Mouse (Mus musculus) heart, postnatal 36 days (tissue): ENCODE data around the gene Plekhb2. TPM values are rescaled to one million over a fixed set of nuclear protein-coding genes. Genes with fewer than 3 reads are reported as not detected.

Experiments
- DNase-seq, 2 experiments: peaks; one replicate each; pipeline ENCODE4 v3.0.0; 2021 to 2022
- intact Hi-C: fragments of 180-260 bp; cut with DNase I; formaldehyde crosslinking; loops from one replicate; pipeline ENCODE4 v1.15.1; 2025
- total RNA-seq, 2 experiments: library from RNA; stranded (reverse); gene quantifications; 2 replicates each; pipeline ENCODE4 v1.2.3; 2021

The Plekhb2 gene
- total RNA-seq, 2 experiments from 2014 or later, result 102 to 117 TPM

- intact Hi-C loops, result no loop called here
- no peak for DNase-seq
Observed at GRCm38 (mm10) chr1:34828528-34829294, 21.1 kb upstream of the Plekhb2 start.

DNA sequence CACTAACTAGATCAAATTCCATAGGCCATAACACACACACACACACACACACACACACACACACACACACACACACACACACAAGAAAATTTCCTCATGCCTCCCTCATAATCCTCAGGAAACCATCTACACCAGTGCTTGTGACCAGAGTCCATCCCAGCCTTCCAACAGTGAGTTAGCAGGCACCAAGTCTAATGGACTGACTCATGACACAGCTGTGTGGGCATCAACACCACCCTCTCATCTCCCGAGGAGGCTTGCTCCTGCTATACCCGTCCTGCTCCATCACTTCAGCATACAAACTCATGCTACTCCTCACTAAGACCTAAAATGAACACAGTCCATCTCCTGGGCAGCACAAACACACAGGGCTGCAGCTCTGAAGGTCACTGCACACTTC lies 18.8 kb upstream of the Plekhb2 start:
- no peak for DNase-seq
- intact Hi-C loops, result no loop called here

- intact Hi-C loops, result no loop called here
- DNase-seq, result no peak
Observed at GRCm38 (mm10) chr1:34831381-34831780, 18.4 kb upstream of the Plekhb2 start.

- intact Hi-C loops, result no loop called here
- no peak for DNase-seq
Observed at GRCm38 (mm10) chr1:34834904-34835303, 14.9 kb upstream of the Plekhb2 start.

DNA sequence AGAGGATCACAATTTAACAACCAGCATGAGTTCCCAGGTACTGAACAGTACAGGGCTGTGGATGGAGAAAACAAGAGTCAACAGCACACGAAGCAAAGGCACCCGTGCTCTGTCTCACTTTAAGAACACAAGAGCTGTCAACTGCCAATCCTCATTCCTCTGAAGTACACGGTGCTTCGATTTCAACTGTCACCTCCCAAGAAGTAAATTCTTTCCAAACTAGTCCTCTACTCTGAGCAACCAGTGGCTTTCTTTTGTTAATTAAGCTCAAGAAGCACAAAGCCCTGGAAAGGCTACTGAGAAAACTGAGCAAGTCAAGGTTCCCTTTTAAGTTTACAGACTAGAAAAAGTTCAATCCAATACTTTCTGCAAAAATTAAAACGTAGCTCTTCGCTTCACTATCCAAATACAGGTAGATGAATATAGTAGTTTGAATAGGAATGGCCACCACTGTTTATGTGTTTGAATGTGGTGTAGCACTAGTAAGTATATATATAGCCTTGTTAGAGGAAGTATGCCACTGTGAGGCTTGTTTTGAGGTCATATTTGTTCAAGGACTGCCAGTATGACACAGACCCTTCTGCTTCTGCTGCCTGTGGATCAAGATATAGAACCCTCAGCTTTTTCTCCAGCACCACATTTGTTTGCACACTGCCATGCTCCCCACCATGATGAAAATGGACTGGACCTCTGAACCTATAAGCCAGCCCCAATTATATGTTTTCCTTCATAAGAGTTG lies 11.7 kb upstream of the Plekhb2 start:
- intact Hi-C loops, result no loop called here
- DNase-seq, result no peak

DNA sequence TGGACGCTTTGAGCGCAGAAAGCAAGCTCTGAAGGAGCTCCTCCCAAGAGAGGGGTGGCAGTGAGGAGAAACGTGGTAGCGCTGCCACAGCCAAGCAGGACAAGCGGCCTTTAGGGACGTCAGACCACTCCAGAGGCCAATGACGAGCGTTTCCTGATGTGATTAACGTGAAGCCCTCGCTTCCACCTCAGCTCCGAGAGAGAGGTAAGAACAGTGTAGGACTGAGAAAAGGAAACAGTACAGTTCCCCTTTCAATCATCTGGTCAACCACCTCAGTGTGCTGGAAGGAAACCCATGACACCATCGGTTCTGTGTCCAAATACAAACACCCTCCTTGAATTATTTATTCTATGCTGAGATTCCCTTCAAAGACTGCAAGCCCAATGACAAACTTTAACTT lies 10.5 kb upstream of the Plekhb2 start:
- intact Hi-C loops, result no loop called here
- DNase-seq, result no peak

- no peak for DNase-seq
- intact Hi-C loops, result loop anchor here (10.0 kb wide), 1 partner anchor 397 kb away; no protein-coding TSS in a partner anchor
Observed at GRCm38 (mm10) chr1:34841709-34842388, 7.9 kb upstream of the Plekhb2 start.

DNA sequence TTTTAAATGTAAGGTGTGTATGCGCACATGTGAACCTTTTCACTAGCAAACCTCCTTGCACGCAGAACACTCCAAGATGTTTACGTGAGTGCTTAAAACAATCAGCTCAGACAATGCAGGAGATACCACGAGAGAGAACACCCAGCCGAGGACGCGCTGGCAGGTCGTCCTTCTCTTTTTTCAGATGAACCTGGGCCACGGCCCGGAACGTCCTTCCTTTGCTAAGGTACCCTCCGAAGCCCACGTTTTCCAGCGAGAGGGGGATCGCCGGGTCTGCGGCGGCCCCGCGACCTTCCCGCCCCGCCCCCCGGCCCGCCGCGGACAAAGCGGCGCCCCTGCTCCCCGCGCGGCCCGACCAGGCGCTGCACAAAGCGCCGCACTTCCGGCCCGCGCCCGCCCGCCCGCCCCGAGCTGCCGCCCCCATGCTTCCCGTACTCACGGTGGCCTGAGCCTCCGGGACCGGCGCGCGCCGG lies 7.4 kb upstream of the Plekhb2 start:
- DNase-seq, result peak in 1 of 2 experiments; percentile 63
- intact Hi-C loops, result loop anchor here (10.0 kb wide), 1 partner anchor 398 kb away; no protein-coding TSS in a partner anchor

DNA sequence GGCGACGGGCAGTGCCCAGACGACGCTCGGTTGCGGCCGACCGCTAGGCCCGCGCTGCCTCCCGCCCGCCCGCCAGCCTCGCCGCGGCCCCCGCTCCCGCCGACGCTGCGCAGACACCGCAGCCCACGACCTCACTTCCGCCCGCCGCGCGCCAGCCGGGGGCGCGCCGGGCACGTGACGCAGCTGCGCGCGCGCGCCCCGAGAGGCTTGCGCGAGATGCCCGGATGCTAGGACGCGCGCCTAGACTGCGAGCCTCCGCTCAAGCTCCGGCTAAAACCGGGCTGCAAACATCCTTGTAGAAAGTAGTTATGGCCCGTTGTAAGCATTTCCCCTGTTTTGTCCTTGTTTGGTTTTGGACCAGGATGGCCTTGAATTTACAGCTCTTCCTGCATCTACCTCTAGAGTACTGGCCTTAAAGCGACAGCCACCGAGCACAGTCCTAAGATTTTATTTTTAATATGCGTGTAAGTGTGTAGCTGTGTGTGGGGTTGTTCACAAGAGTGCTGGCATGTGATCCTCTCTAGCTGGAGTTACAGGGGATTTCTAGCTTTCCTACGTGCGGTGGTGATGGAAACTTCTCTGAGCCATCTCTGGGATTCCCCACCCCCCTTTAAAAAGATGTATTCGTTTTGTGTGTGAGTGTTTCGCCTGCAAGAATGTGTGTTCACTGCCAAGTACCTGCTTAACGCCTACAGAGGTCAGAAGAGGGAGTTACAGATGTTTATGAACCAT lies 6.7 kb upstream of the Plekhb2 start, which contains the start of gene Fam168b:
Gene Fam168b (minus strand): TSS at position 179 of the 732 bp plus-strand sequence.
- peak; percentile 88 to 90 for DNase-seq
- intact Hi-C loops, result loop anchor here (10.0 kb wide), 1 partner anchor 398 kb away; no protein-coding TSS in a partner anchor

DNA sequence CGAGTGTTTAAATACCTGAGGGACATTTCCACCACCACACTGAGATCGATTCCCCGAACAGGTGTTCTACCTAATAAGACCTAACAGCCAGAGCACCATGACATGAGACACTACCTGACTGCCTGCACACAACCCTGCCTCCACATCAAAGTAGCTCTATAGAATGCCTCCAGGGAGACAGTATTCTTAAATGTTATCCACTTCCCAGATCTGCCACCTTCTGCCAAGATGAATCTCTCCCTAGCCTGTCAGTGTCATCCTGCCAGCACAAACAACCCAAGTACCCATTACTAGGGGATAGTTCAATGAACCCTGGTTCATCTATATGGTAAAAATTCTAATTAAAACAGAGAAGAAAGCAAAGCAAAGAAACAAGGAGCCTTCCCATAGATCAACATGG lies 2.7 kb upstream of the Plekhb2 start:
- intact Hi-C loops, result loop anchor here (10.0 kb wide), 1 partner anchor 402 kb away; no protein-coding TSS in a partner anchor
- no peak for DNase-seq

DNA sequence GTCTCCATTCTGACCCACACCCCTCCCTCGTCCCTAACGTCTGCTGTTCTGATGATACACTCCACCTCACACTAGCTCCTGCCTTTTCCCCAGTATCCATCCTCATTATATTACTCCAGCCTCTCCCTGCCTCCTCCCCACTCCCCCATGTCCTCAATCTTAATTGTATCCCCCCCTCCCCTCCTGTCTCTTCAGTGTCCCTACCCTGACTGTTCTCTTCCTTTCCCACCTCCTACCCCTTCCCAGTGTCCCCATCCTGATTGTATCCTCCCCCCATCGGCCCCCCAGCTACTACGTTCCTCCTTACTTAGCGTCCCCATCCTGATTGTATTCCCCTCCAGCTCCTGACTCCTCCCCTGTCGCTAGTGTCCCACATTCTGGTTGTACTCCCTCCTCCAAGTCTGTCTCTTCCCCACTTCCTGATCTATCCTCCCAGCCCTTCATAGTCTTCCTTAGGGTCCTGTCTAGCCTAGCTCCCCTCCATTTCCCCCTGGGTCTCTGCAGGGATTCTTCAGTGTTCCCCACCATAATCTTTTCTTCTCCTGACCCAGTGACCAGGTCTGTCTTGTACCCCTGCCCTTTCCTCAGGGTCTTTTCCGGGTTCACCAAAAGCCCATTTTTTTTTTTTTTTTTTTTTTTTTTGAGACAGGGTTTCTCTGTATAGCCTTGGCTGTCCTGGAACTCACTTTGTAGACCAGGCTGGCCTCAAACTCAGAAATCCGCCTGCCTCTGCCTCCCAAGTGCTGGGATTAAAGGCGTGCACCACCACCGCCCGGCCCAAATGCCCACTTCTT lies 764 bp downstream of the Plekhb2 start:
- no peak for DNase-seq
- intact Hi-C loops, result no loop called here

DNA sequence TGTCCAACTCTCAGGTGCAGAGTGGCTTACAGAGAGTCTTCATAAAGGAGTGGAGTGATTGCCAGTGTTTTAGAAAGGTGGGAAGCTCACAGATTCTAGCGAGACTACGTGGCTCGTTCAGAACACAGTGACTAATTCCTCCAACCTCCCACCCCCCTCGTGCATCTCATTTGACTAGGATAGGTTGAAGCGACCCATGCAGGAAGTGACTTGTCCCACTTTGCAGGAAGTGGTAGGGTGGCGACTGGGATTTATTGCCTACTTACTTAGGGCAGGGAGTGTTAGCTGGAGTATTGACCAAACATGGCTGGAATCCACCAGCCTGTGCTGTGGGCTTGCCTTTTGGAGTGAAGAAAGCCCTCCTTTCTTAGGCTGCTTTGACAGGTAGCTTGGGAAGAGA lies 1.8 kb downstream of the Plekhb2 start:
- intact Hi-C loops, result no loop called here
- DNase-seq, result peak in 1 of 2 experiments; percentile 22

- no peak for DNase-seq
- intact Hi-C loops, result no loop called here
Observed at GRCm38 (mm10) chr1:34852116-34852878, 2.5 kb downstream of the Plekhb2 start.

- intact Hi-C loops, result no loop called here
Observed at GRCm38 (mm10) chr1:34853786-34854185, 4.0 kb downstream of the Plekhb2 start.

DNA sequence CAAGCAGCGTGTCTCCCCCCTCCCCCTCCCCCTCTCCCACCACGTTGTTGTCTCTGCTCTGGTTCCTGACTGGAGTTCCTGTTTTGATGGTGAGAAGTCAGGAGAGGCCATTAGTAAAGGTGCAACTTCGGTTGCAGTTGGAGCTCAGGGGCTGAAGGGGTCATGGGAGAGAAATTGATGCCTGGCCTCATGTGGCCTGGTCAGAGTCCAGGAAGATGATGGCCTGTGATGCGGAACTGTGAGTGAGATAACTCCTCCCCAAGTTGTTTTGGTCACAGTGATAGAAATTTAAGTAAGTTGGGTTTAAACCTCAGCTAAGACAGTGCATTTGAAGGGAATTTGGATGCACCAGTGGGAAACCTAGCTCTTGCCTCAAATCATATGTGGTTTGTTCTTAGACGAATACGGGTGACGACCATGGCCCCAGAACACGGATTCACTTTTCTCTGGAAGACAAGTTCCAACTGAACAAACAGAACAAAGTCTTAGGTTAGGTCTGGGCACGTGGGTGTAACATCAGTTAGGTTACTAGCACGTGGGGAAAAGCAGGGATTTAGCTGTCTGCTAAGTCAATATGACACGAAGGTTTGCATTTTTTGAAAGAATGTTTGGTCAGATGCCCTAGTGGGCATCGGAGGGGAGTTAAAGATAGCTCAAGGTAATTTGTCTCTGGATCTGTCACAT lies 5.4 kb downstream of the Plekhb2 start:
- intact Hi-C loops, result no loop called here
- DNase-seq, result no peak

More at GRCm38 (mm10) chr1:34853786-34854185, 4.0 kb downstream of the Plekhb2 start:
- no peak for DNase-seq

DNA sequence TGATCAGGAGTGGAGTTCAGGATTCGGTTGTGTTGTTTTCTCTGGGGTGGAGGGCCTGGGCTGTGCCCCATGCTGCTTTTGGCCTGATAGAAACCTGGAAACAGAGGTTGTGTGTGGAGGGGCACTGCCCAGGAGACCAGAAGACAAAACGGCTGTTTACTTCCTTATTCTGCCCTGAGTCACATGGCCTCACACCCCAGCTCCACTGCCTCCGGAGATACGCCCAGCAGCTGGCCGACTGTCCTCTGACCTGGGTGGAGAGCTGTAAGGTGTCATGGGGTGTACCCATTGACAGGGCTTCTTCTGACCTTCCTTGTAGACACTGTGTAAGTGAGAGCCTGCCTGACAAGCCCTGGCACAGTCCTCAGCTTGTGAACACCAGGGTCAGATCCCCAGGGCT lies 8.9 kb downstream of the Plekhb2 start:
- intact Hi-C loops, result no loop called here
- peak in 1 of 2 experiments; percentile 19 for DNase-seq

DNA sequence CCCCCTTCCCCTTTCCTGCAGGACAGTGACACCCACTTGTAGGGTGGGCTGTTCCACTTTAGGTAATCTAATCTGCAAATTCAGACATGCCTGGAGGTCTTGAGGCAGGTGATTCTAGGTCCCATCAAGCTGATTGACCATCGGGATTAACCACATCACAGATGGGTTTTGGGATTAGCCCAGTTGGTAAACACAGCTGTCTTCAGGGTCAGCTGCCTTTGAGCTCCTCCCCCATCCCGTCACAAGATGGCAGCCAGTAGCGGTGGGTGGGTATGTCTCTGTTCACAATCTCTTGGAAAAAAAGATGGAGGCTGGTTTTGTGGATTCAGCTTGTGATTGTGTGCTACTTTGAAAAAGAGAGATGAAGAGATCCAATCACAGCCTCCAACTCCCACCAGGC lies 10.0 kb downstream of the Plekhb2 start:
- no peak for DNase-seq
- intact Hi-C loops, result loop anchor here (10.0 kb wide), 1 partner anchor 215 kb away; no protein-coding TSS in a partner anchor

GRCm38 (mm10) chr1:34860205-34860604 lies 10.4 kb downstream of the Plekhb2 start:
- intact Hi-C loops, result loop anchor here (10.0 kb wide), 1 partner anchor 215 kb away; no protein-coding TSS in a partner anchor
- no peak for DNase-seq
